Mouse (Mus musculus) mesoderm, embryonic 11.5 days (tissue): ENCODE measurements at regions not wholly inside any gene's neighbourhood (a gene's known extent, or its start where the extent isn't known, plus 50 kb on each side); places are given as distances from the start of the nearest gene placed in this dataset.

ENCODE experiments used
- DNase-seq: peaks from one replicate; pipeline ENCODE4 v3.0.0-alpha.2; 2012; ENCODE audit warnings: low read depth, low spot score

DNA sequence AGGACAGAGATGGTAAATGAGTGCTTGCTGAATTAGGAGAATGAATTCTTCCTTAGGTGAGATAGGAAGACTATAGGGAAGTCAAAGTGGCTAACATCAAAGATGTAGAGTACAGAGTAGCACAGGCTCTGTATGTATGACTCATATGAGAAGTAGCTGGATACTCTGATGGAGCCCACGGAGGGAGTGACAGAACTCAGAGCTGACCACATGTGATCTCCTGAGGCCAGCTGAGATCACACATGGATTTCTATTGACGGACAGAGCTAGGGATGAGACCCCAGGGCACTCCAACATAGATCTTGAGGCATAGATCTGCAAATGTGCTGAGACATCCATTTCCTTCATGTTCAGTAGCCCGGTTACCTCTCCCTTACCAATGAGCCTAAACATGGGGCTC lies 66.0 kb downstream of the Cops8 start:
- DNase-seq: no peak

DNA sequence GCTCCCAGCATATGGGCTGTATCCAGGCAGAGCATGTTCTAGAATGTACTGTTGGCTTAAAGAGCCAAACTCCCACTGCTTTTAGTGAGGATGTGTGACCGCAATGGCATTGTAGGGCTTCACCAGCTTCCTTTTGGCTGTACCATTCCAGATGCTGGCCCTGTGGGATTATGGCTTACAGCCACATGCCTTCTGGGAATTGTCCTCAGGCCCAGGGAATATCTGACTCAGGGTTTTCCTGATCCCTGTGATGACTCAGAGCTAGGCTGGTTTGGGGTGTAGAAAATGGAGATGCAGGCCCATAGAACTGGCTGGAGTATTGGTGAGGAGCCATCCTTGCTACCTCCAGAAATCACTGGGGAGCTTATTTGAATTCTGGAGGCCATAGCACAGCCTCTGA lies 66.5 kb downstream of the Cops8 start:
- no peak for DNase-seq

DNA sequence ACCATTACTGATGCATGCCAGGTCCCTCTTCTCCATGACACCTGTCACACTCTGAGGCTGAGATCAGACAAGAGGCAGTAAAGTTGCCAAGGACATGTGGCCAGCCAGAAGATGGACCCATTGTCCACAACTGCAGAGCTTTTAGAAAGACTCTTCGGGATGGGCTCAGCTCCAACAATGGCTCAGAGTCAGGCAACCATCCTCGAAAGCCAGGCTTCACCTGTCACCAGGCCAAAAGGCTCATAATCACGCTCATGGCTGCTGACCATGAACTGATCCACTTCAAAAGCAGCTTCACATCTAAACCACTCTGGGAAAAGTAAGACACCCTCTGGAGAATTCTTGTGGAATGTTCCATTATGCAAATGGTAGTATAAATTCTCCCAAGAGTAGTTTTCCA lies 67.6 kb downstream of the Cops8 start:
- DNase-seq: no peak

DNA sequence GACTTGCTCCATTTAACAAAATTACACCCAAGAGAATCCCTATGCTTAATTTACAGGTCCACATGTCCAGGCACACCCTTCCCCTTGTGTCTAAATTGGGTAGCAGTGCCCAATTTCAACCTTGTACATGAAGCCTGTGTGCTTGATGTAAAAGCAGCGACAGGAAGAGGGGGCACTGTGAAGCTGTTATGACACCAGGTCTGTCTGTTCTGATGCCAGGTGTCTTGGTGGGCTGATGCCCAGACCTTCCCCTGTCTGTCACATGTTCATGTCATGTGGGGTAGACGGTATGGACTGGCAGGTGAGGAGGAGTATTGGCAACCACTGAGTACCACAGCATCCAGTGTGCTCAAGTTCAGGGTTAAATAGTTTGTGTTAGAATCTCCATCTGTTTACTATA lies 71.0 kb downstream of the Cops8 start:
- no peak for DNase-seq

DNA sequence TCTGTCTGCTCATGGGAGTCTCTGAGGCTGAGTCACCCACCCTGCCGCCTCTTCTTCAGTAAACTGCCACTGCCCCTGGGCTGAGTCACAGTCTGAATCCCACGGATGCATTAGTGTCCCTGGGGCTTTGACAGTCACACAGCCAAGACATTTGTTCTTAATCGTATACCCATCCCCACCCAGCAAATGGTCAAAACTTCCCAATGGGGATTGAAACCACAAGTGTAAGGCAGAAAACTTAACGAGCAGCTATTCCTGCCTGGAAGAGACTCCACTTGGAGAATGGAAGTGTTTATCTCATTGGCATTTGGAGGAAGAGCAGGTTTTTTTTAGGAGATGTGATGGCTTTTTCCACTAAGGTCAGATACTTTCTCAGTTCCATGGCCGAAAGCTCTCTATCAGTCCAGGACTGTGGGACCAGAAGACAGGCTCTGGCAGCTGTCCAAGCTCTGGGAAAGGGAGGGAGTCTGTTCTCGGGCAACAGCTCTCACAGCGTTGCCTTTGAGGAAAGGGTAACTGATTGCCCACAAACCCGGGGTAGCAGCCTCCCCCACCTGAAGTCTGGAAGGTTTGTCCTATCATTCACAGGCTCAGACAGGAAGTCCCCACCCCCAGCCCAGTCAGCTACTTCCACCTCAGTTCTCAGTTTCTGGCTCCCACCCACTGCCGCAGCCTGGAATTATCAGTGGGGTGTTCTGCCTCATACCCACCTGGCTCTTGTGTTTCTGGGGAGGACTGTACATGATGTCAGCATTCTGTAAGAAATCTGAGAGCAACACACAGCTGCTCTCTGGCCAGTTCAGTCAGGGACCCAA lies 73.6 kb downstream of the Cops8 start:
- peak; percentile 28 for DNase-seq

DNA sequence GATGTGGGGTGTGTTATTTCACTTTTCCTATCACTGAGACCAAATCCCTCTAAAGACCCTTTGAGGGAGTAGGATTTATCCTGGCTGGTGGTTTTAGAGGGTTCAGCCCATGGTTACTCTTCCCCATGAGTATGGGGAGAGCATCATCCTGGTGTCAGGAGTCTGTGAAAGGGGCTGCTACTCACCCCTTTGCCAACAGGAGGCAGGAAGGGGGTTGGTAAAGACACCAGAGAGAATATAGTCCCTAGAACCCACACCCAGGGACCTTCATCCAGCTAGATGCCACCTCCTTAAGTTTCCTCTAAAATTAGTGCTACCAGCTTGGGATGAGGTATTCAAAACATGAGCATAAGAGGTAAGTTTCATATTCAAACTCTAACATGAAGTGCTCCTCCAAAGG lies 74.4 kb downstream of the Cops8 start:
- DNase-seq: no peak

DNA sequence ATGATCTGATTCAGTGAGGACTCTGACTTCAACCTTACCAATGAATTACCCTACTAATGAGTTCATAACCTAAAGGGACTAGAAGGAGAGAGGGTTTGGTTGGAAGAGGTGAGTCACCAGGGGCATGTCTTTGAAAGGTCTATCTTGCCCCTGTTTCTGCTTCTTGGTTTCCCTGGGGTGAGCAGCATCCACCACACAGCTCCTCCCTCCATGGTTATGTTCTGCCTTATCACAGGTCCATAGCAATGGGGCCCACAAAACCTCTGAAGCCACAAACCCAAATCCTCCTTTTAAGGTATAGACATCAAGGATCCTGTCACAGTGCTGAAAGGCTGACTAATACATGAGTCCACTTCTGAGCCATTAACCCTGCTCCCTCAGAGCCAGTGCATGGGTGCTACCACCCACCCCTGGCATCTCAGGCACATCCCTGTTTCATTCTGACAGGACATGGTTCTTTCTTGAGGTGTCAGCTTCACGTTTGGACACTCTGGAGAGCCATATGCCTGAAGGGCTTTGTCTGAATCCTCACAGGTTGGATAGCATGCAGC lies 74.9 kb downstream of the Cops8 start:
- no peak for DNase-seq

DNA sequence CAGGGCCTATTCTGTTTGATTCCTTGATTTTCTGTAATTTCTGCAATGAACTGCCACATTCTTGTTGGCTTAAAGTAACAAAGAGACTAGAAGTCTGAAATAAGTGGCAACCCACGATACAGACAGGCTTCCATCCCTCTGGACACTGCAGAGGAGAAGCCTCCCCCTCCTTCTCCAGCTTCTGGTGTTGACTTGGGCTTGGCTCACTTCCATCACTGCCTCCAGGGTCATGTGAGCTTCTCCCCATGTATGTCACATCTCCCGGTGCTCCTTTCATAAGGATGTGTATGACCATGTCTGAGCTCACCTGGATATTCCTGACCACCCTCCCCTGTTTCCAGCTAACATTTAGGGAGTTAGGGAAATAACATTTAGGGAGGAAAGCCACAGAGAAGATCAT lies 75.6 kb downstream of the Cops8 start:
- DNase-seq: no peak

DNA sequence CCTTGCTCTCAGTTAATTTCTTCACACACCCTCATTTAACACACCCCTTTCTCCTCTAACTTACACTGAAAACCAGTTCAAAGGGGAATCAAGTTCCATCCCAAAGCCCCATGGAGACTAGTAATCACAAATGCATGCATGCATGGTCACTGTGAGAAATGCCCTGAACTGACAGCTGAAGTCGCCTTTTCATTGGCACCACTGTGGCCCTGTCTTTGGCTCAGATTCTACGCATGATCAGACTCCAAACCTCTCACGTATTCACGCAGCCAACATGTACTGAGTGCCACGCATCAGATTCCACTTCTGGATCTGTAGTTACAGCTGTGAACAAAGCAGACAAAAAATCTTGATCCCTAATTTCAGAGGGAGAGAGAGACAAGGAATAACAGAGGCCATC lies 85.3 kb downstream of the Cops8 start:
- DNase-seq: no peak

DNA sequence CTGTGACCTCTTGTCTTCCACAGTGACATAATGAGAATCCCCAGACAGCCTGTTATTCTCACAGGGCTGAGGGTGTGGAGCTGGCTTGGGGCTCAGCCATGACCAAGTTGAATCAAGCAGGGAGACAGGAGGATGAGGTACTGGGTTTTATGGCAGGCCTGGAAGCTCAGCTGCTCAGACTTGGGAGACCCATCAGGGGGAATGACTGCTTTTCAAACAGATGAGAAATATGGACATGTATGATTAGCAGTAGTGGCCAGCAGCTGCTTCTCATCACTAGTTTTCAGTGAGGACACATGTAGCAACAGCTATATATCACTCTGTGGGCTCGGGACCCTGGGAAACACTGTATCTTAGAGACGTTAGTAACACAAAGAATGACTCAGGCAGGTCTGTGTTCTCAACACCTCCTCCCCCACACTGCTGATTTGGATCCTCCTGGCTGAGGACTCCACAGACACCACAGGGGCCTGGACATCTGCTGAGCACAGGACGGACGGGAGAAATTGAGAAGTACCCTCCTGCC lies 87.9 kb downstream of the Cops8 start:
- peak; percentile 62 for DNase-seq

DNA sequence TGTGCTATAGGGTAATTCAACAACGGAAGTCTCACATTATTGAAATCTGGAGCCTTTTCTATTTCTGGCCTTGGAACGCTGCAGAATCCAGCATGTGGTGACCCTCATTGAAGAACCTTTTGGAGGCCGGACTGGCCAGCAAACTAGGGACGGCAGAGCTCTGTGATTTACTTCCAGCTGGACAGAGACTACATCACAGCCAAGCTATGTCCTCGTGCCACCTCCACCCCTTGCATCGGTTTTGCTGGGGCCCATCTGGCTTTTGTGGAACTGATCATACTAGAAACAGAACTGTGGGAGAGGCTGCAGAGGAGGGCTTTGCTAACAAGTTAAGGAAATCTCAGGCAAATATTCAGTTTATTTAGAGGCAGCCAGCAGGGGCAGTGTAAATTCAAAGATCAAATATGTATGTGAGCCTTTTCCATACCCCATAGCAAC lies 88.4 kb downstream of the Cops8 start:
- no peak for DNase-seq

DNA sequence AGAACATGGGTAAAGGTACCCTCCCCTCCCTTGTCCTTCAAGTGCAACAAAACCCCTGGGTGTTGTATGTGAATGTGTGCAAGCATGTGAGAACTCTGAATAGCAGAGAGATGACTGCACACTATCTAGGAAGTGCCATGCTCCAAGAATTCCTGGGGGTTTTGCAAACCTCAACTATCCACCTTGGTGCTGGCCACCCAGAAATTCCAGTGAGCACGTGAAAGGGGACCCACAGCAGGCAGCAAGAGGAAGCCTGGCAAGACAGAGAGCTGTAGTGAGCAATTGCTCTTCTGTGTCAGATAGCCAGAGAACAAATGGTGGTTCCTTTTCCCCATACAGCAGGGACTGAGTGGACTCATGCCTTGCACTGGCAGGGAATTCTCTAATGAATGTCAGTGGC lies 90.1 kb downstream of the Cops8 start:
- DNase-seq: no peak

DNA sequence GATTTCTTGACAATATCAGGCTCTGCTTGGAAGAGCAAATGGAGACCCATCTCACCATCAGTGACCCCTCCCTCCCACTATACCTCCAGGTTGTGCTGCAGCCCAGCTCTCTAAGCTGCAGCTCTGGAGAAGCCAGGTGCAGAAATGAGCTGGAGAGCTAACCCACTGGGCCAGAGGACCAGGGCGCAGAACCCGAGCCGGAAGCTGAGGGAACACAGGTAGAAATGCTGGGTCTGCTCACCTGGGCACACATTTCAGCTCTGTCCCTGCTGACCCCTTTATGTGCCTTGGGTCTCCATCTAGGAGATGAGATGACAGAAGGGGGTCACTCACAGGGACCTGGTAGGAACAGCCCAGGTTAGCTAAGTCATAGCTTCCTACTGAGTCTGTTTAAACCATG lies 92.0 kb downstream of the Cops8 start:
- DNase-seq: no peak

DNA sequence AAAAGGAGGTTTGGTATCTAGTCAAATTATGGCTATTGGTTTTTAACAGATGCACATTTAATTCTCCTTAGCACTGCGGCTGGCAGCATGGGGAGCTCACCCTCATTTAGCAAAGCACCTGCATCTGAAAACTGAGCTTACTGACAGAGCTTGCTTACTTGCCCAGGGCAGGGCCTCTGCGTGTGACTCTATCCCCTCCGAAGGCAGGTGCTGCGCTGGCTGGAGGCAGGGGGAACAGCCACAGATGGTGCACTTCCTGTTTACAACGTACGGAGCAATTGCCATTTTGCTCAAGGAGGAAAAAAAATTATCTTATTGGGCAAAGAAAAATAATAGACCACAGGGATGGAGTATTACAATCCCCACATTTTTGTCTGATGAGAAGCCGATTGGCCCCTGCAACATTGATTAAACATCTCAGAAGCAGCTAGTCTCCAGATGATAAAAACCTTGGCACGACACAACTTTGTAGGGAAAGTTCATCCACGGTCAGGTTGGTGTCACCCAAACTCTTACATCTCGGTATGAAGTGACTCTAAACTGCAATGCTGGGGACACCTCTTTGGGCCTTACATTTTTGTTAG lies 92.5 kb downstream of the Cops8 start:
- no peak for DNase-seq

DNA sequence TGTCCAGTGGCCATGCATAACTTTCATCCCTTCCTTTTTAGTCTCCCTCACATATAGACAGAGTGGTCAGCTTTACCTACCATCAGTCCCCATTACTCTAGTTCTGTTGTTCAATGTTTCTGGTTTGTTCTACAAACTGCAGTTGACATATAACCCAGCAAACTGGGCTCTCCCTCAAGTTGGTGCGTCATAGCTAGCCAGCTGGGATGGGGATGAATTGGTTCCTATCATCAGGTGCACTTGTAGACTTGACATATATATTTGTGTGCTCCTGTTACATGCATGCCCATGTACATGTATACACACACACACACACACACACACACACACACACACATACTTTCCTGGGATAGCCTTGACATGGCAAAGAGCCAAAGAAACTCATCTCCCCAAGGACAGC lies 93.2 kb downstream of the Cops8 start:
- DNase-seq: no peak

DNA sequence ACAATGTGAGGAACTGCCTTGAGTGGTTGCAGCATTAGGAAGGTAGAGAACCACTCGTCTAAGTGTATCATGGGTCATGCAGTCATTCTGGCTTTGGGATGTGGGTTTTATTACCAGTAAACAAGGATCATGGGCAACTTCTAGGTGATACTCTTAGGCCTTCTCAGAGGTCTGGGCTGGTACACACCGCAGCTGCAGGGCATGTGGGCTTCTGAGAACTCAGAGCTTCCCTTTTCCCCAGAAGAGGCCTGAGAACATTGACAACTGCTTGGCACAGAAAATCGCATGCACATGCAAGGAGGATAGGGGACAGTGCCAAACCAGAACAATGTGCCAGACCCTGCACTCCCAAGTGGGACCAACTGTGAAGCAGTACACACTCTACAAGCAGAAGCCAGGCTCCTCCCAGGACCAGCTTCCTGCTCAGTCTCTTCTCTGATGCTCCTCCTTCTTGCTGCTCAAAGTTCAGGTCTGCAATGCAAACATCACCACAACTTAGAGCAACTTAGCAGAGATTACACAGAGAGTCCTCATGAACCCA lies 94.3 kb downstream of the Cops8 start:
- no peak for DNase-seq

DNA sequence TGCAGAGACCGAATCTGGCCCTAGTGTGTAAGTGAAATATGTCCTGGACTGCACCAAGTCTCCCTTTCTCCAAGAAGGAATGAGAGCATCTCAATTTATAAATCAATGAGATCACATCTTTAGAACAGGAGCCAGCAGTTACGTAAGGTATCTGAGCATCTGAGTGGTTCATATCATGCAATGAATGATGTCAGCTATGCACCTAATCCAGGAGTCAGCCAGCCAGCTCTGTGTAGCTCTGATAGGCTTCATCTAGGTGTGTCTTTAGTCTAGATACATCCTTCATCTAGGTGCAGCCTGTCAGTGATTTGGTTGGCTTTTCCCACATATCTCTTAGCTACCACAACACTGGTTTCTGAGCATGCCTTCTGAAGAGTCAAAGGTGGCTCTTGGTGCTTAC lies 95.8 kb downstream of the Cops8 start:
- no peak for DNase-seq

DNA sequence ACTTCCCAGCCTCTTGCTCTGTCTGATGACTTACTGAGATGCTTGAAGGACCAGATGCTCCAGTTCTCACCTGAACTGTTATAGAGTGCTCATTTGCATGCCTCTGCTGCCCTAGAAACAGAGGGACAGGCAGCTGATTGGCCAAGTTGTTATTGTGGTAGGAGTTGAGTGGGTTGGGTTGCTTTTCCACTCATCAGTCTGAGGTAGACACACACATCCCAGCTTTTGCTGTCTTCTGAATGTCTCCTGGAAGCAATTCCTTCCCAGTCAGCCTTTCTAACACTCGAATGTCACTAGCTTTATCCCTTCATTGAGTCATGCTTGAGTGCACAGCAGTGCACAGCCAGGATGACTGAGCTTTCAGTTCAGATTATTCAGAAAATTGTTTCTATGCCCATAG lies 99.0 kb downstream of the Cops8 start:
- no peak for DNase-seq

DNA sequence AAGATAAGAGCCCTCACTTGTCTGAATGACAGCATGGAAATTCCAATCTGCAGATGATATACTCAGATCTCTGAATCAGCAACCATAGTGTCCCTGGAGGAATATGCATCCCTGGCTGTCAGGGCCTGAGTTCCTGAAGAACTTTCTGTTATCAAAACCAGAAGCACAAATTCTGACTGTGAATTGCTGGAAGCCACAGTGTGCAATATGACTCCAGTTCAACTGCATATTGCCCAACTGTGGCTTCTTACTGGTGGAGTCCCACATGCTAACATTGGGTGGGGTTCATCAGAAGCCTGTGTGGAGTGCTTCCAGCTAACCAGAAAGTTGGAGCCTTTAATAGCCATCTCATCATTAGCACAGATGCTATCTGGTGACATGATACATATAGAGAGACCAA lies 103.6 kb downstream of the Cops8 start:
- DNase-seq: no peak

DNA sequence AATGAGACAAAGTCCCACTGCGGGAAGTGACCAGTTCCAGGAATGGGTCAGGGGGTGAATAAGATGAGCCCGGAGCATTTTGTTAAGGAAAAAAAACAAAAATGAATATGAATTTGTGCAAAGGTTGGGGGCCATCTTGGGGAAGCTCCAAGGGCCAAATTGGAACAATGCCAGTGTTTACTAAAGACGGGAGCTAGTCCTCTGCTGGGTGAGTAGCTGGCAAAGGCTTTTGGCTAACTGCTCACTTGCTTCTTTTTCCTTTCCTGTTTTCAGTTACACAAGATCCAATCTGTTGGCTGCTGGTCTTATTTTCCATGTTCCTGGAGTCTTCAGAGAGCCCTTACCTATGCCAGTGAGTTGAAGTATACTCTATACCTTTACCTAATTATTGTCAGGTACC lies 107.0 kb downstream of the Cops8 start:
- DNase-seq: no peak

DNA sequence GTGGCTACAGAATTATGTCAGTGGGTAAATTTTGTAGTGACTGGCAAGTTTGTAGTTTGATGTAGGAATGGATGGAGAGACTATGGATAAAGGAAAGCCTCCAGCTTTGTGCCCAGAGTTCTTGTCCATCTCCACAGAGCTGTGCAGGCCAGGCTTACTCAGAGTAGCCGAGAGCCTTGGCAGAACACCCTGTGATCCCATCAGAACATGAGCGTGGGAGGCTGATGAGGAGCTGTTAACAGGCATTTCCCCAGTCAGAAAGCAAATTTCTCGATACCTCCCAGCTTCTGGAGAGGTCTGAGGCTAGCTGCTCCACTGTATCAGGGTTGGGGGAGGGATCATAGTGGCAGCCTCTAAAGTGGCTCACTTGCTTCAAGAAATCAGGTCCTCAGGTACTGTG lies 107.8 kb downstream of the Cops8 start:
- DNase-seq: no peak

DNA sequence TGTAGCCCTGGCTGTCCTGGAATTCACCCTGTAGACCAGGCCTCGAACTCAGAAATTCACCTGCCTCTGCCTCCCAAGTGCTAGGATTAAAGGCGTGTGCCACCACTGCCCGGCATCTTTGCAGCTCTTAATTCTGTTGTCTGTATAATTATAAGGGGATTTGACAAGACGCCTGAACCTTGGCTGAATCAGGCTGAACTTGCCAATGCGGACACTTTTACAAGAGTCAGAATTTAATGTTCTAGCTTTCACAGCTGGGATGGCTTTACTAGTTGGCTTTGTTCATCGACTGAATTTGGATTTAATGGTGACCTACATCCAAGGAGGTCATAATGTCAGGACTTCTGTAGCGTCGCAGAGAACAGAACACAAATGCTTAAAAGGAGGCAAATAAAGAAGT lies 108.3 kb downstream of the Cops8 start:
- no peak for DNase-seq
